Comparison of ENCODE assay signal across 10 mouse cellular contexts in the genomic region with DNA sequence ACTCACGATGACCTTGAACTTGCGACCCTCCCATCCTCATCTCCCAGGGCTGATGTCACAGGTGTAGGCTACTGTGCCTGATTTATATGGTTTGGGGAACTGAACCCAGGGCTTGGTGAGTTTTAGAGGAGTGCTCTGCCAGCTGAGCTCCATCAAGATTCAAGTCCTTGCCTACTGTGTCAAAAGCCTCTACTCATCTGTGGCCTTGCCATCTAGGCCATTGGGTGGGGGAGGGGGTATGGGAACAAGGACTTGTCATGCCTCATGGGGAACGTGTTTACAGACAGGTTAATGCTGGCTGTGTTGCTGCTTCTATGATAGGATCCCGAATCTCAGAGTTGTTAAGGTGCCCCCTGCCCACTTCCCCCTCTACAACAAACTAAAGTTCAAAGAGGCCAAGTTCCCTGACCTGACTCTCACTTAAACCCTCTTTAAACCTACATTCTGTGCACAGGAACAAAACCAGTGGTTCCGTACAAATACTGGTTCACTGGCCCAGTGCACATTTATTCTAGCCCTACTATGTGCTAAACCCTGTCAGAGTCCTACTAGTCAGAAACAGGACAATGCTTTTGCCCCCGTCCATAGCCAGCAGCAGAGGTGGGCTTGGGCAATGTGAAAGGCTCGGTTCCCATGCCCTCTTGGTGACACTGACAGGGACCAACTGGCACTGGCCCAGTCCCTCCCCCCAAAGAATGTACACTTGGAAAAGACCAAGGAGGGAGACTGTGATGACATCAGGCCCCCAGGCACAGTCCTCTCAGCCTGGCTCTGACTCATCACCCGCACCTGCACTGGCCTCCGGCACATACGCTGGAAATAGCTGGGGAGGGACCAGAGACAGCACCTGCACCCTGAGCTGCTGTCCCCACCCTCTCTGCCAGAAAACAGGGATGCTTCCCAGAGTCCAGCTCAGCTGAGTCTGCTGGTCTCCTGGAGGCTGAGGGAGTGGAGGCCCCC. TPM values are rescaled to one million over a fixed set of nuclear protein-coding genes. Genes with fewer than 3 reads are reported as not detected.
A peak's percentile ranks its signal among the peaks of the same experiment; 100 is the strongest.
DNase-seq lines count a peak whose midpoint lies in the region; TF ChIP-seq lines count a peak whose summit lies in the region.
"Had no signal": no experiment of that assay in that cellular context is flagged by ENCODE, and none has a peak within 500 bp of the region (broad histone marks: within the 10 kb centered on the region; RNA-seq: fewer than 3 reads in every experiment).

No protein-coding gene starts in this region.

- TF ChIP-seq CTCF in kidney, adult 2 months (conservative IDR thresholded peaks at IDR 0.05; ENCODE audit: insufficient read depth, insufficient read length, low read depth, low read length) = no peak

- TF ChIP-seq POLR2A in kidney, adult 2 months (IDR thresholded peaks at IDR 0.05; ENCODE audit: low read depth, low read length) = no peak

- no peaks in the 10 kb centered on the region for H3K36me3 ChIP-seq in kidney, adult 2 months (ENCODE audit: control insufficient read depth, insufficient read depth, low read length)

- peaks cover 5% of the 10 kb centered on the region; the same call in 1 of the 2 replicates for H3K4me1 ChIP-seq in kidney, adult 2 months (ENCODE audit: control insufficient read depth, insufficient read depth, low read length)

- no peaks in the 10 kb centered on the region for H3K27me3 ChIP-seq in kidney, adult 2 months (replicated peaks; ENCODE audit: control insufficient read depth, insufficient read depth, low read length)

- no peak overlapping the region for H3K4me3 ChIP-seq in kidney, adult 2 months (ENCODE audit: insufficient read depth, low read depth, low read length)

- peak; percentile 70 to 91 for DNase-seq in adrenal gland, adult (ENCODE audit: inconsistent age in 2 of 2, low spot score in 1 of 2)
- DNase-seq in adrenal gland, adult 18-20 months (ENCODE audit: low spot score in 2 of 2) = no peak
- peak; percentile 24 for DNase-seq in lung, postnatal 36 days
- no peak for DNase-seq in lung, postnatal 14 days
- peak; percentile 47 for DNase-seq in adrenal gland, postnatal 25 days
- DNase-seq in thymus, postnatal 14 days = peak; percentile 72
- DNase-seq in left cerebral cortex, postnatal 4 days = no peak
- no peak for DNase-seq in kidney, adult 2 months
- DNase-seq: embryo, embryonic 11 days; gastrocnemius, postnatal 36 days had no signal

- intact Hi-C loops in left cerebral cortex, postnatal 4 days (cut with DNase I) = no loop called here

- 75% methylated on average over 10 of the region's 10 CpGs for WGBS in kidney, adult 2 months

- no peak overlapping the region for H3K27ac ChIP-seq in kidney, adult 2 months (ENCODE audit: insufficient read depth, low read depth, low read length)

RNA-seq across cellular contexts. Expression of a gene that starts 33.1 kb away (rescaled TPM):
- total RNA-seq in adrenal gland, adult 18-20 months (2021) = 10 to 100 TPM; 47.4 to 77.7 TPM
- 59.6 and 78.0 TPM in 2 replicates for total RNA-seq in adrenal gland, postnatal 25 days (2021)
- 10 to 100 TPM; 50.9 to 52.7 TPM for total RNA-seq in left cerebral cortex, postnatal 4 days (2021)
- polyA plus RNA-seq in kidney, adult 2 months (2012; rRNA removed) = 259 and 289 TPM in 2 replicates

RNA-seq across cellular contexts. Expression of a gene that starts 57.0 kb away (rescaled TPM):
- total RNA-seq in adrenal gland, adult 18-20 months (2021) = 100 to 1,000 TPM; 560 to 640 TPM
- 605 and 780 TPM in 2 replicates for total RNA-seq in adrenal gland, postnatal 25 days (2021)
- total RNA-seq in left cerebral cortex, postnatal 4 days (2021) = 100 to 1,000 TPM; 347 to 361 TPM
- 232 and 292 TPM in 2 replicates for polyA plus RNA-seq in kidney, adult 2 months (2012; rRNA removed)

Comparison
In these comparisons a context has a peak if more than half of its experiments do, and no peak if none do; other contexts are left out.
1. DNase-seq: peak in adrenal gland, adult (2 of 2), lung, postnatal 36 days (single experiment), adrenal gland, postnatal 25 days (single experiment) and thymus, postnatal 14 days (single experiment); none in adrenal gland, adult 18-20 months (0 of 2), lung, postnatal 14 days (single experiment), left cerebral cortex, postnatal 4 days (single experiment) and kidney, adult 2 months (single experiment).